Mouse (Mus musculus) stomach, embryonic 16.5 days (tissue): ENCODE data around the gene Ermap. TPM values are rescaled to one million over a fixed set of nuclear protein-coding genes. Genes with fewer than 3 reads are reported as not detected.

ENCODE experiments used
- ATAC-seq: fragments of 200-750 bp; cut with Nextera tagmentation; 2 replicates; pipeline ENCODE4 v1.8.0; 2017; ENCODE audit warnings: moderate number of reproducible peaks, moderate TSS enrichment; ENCODE audit not compliant: insufficient read depth, low FRiP score
- H3K27ac ChIP-seq: fragments of 300-500 bp; sonication (generic); 2 replicates; pipeline ENCODE4 v1.5.1; 2014; ENCODE audit warnings: low read length
- H3K27me3 ChIP-seq: fragments of 300-500 bp; sonication (generic); 2 replicates; pipeline ENCODE4 v1.6.1; 2014; ENCODE audit warnings: low read length, control low read depth, mixed read lengths; ENCODE audit not compliant: control insufficient read depth, insufficient read depth
- H3K36me3 ChIP-seq: fragments of 300-500 bp; sonication (generic); 2 replicates; pipeline ENCODE4 v1.6.1; 2014; ENCODE audit warnings: low read length; ENCODE audit not compliant: control insufficient read depth, insufficient read depth
- H3K4me1 ChIP-seq: fragments of 300-500 bp; sonication (generic); 2 replicates; pipeline ENCODE4 v1.6.1; 2014; ENCODE audit warnings: low read length, control low read depth, mixed read lengths; ENCODE audit not compliant: control insufficient read depth, insufficient read depth
- H3K4me2 ChIP-seq: fragments of 300-500 bp; sonication (generic); 2 replicates; pipeline ENCODE4 v1.6.1; 2014; ENCODE audit warnings: low read depth, low read length, mixed read lengths
- H3K4me3 ChIP-seq: fragments of 300-500 bp; sonication (generic); replicated peaks from 2 replicates; pipeline ENCODE4 v1.5.1; 2014; ENCODE audit warnings: mild to moderate bottlenecking, low read length
- H3K9ac ChIP-seq: fragments of 300-500 bp; sonication (generic); 2 replicates; pipeline ENCODE4 v1.6.1; 2014; ENCODE audit warnings: low read length
- H3K9me3 ChIP-seq: fragments of 300-500 bp; sonication (generic); replicated peaks from 2 replicates; pipeline ENCODE4 v1.6.1; 2016; ENCODE audit warnings: low read length, control low read depth; ENCODE audit not compliant: control insufficient read depth
- WGBS: fragments of 180-500 bp; shearing (Covaris S2); extraction: QIAGEN DNeasy Blood & Tissue Kit; methylation state at CpG from one replicate; pipeline ENCODE4 v1.1.7; 2014; 5-methylcytosine and 5-hydroxymethylcytosine counted together
- polyA plus RNA-seq: library from polyadenylated mRNA; unstranded; fragments of >200 nt; fragmentation: Nextera tagmentation; extraction: Ambion mirVana; gene quantifications from 2 replicates; pipeline ENCODE4 v1.2.1, GENCODE M21; 2015

Ermap gene
- polyA plus RNA-seq, 1 experiment from 2014 or later: 17.0 TPM

DNA sequence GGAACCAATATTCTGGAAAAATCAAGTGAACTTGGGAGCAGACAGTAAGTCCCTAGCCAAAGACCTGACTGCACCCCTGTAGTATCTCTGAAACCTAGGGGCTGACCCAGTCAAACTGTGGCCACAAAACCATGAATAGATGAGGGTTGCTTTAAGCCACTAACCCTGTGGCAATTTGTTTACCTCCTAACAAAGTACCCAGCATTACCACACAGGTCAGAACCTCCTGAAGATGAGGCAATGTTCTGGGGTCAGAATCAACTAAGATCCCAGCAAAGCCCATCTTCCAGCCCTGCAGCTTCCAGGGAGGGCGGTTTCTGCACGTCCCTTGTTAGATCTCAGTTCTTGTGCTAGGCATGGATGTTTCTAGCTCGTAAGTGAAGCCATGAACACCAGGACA, 34.7 kb upstream of the Ermap start:
- Histone ChIP-seq H3K27me3 (no peaks in the 10 kb centered on the region), H3K36me3 (peaks cover 12% of the 10 kb centered on the region; the same call in 1 of the 2 replicates), H3K4me2 (no peak overlapping the region), H3K4me3 (no peak overlapping the region), H3K9me3 (no peaks in the 10 kb centered on the region), H3K9ac (no peak overlapping the region), H3K4me1 (no peaks in the 10 kb centered on the region), H3K27ac (no peak overlapping the region)
- ATAC-seq: no peak
- 92% methylated on average over 3 of the region's 3 CpGs for WGBS

DNA sequence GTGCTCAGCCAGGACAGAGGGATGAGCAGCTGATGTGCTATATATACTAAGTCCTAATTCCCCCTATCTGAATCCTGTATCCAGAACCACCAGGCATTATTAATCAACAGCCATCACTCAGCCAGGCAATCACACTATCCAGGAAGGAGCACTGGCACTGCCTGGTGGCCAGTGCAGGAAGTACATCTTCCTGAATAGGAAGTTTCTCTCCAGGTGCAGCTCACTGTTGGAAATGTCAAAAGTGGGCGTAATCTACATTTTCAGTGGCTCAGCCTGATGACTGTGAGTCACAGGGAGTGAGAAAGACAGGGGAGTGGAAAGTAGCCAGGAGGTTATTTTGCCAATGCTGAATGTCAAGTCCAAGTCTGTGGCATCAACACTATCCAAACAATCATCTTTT, 33.9 kb upstream of the Ermap start:
- WGBS: 83% methylated on average over 1 of the region's 1 CpGs

DNA sequence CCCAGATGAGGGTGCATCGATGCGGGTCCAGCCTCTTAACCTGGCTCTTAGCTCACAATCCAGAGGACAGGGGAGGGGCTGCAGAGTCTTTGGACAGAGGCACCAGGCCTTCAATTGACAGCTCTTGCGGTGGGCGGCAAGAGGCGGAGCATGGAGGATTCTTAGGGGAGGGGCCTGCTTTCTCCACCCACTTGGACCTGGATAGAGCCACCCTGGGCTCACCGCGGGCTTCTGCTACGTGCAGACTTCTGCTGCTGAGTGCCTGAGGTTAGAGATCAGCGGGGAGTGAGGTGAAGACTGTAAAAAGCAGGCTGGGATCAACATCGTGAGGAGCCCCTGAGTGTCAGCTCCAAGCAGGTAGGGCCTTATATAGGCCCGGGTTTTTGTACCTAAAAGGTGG, 28.4 kb upstream of the Ermap start, which contains the start of gene Tmem269:
Gene Tmem269, minus strand, starts transcription at position 49 of the 400 bp plus-strand sequence.
- ATAC-seq: no peak
- Histone ChIP-seq H3K27ac (no peak within 1 kb of the TSS), H3K9me3 (no peaks in the 10 kb centered on the region), H3K4me2 (no peak within 1 kb of the TSS), H3K36me3 (no peaks in the 10 kb centered on the region), H3K27me3 (no peaks in the 10 kb centered on the region), H3K4me3 (no peak within 1 kb of the TSS), H3K9ac (no peak within 1 kb of the TSS; the same call in 1 of the 2 replicates), H3K4me1 (no peaks in the 10 kb centered on the region)
- WGBS: 14% methylated on average over 11 of the region's 11 CpGs

More for the DNA sequence above, 33.9 kb upstream of the Ermap start:
- Histone ChIP-seq H3K4me1 (no peaks in the 10 kb centered on the region), H3K4me3 (no peak overlapping the region), H3K9me3 (no peaks in the 10 kb centered on the region), H3K27ac (no peak overlapping the region), H3K9ac (no peak overlapping the region), H3K36me3 (peaks cover 12% of the 10 kb centered on the region; the same call in 1 of the 2 replicates), H3K4me2 (no peak overlapping the region), H3K27me3 (no peaks in the 10 kb centered on the region)
- no peak for ATAC-seq

DNA sequence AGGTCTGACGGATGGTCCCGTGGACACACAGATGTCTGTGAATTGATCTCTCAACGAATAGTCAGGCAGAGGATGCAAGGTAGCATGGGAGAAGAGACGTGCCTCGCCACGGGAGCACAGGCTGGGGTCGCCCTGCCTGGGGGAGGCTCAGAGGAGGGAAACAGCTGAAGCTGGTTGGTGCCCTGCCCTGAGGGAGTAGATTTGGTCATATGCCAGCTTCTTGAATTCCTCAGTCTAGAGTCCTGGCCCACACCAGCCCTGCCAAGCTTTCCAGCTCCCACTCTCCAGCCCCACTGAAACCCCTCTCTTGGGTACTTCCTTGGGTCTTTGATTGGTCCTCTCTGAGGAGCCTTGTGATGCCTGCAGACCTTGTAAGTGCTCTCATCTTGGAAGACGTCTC, 26.9 kb upstream of the Ermap start:
- Histone ChIP-seq H3K27me3 (no peaks in the 10 kb centered on the region), H3K4me2 (no peak overlapping the region), H3K4me3 (no peak overlapping the region), H3K9me3 (no peaks in the 10 kb centered on the region), H3K27ac (no peak overlapping the region), H3K4me1 (no peaks in the 10 kb centered on the region), H3K9ac (no peak overlapping the region), H3K36me3 (no peaks in the 10 kb centered on the region)
- ATAC-seq: peak; percentile 35; the same call in 1 of the 2 replicates
- 75% methylated on average over 8 of the region's 8 CpGs for WGBS

- Histone ChIP-seq H3K4me1 (no peaks in the 10 kb centered on the region), H3K36me3 (peaks cover 2% of the 10 kb centered on the region; the same call in 1 of the 2 replicates), H3K27me3 (no peaks in the 10 kb centered on the region), H3K4me3 (no peak overlapping the region), H3K9ac (no peak overlapping the region), H3K9me3 (no peaks in the 10 kb centered on the region), H3K27ac (no peak overlapping the region), H3K4me2 (no peak overlapping the region)
- peak; percentile 72; the same call in 1 of the 2 replicates for ATAC-seq
- 18% methylated on average over 8 of the region's 8 CpGs for WGBS
Observed at GRCm38 (mm10) chr4:119204672-119205071, 14.9 kb upstream of the Ermap start.

DNA sequence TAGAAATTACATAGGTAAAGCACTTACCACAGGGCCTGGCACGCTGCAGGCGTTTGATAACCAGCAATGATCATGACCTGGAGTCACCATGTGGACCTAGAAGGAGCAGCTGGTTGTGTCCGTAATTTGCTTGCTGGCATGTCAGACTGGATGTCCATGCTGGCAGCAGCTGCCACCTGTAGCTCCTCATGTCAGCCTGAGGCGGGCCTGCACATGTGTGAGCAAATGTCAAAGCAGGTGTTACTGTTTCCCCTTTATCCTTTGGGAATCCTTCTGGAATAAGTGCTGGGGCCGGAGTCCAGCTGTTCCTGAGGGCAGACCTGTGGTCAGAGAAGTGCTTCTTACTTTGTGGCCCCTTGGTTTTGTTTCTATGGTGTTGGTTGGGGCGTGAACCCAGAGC, 8.3 kb upstream of the Ermap start:
- peaks cover 8% of the 10 kb centered on the region; the same call in 1 of the 2 replicates for H3K36me3 ChIP-seq
- peaks cover 13% of the 10 kb centered on the region for H3K4me1 ChIP-seq
- 73% methylated on average over 6 of the region's 6 CpGs for WGBS
- no peak for ATAC-seq
- no peaks in the 10 kb centered on the region for H3K27me3 ChIP-seq
- H3K27ac ChIP-seq: no peak overlapping the region
- H3K4me3 ChIP-seq: no peak overlapping the region
- no peak overlapping the region for H3K9ac ChIP-seq
- no peak overlapping the region for H3K4me2 ChIP-seq
- no peaks in the 10 kb centered on the region for H3K9me3 ChIP-seq

- H3K4me1 ChIP-seq: peaks cover 13% of the 10 kb centered on the region
- H3K27ac ChIP-seq: peak overlapping the region; percentile 46; the same call in 1 of the 2 replicates
- H3K27me3 ChIP-seq: no peaks in the 10 kb centered on the region
- H3K4me3 ChIP-seq: peak overlapping the region; percentile 82
- WGBS: 7% methylated on average over 18 of the region's 18 CpGs
- peak overlapping the region; percentile 91 for H3K9ac ChIP-seq
- no peaks in the 10 kb centered on the region for H3K9me3 ChIP-seq
- peaks cover 8% of the 10 kb centered on the region; the same call in 1 of the 2 replicates for H3K36me3 ChIP-seq
- peak overlapping the region; percentile 77 for H3K4me2 ChIP-seq
- no peak; the same call in 1 of the 2 replicates for ATAC-seq
Observed at GRCm38 (mm10) chr4:119195582-119196320, 5.9 kb upstream of the Ermap start.

- Histone ChIP-seq H3K4me1 (peaks cover 13% of the 10 kb centered on the region), H3K36me3 (peaks cover 8% of the 10 kb centered on the region; the same call in 1 of the 2 replicates), H3K4me3 (peak within 1 kb of the TSS; percentile 82), H3K4me2 (peak within 1 kb of the TSS; percentile 77), H3K27me3 (no peaks in the 10 kb centered on the region), H3K9me3 (no peaks in the 10 kb centered on the region), H3K27ac (peak within 1 kb of the TSS; percentile 46; the same call in 1 of the 2 replicates), H3K9ac (peak within 1 kb of the TSS; percentile 91)
- peak; percentile 98 for ATAC-seq
- WGBS: under 1% methylated on average over 44 of the region's 47 CpGs
Observed at GRCm38 (mm10) chr4:119194909-119195581, 5.2 kb upstream of the Ermap start, which contains the start of gene Svbp. Gene Svbp, plus strand, starts transcription at chr4:119195306.

DNA sequence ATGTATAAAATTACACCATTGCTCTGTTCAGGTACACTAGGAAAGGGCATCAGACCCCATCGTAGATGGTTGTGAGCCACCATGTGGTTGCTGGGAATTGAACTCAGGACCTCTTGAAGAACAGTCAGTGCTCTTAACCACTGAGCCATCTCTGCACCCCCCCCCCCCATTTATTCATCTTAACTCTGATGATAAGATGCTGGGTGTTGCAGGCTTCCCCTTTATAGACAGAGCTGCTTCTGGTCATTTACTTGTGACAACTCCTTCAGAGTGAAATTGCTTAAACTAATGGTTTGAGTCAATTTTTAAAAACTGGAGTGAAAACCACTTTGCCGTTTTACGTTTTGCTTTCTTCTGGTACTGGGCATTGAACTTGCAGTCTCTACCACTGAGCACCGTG, 2.9 kb upstream of the Ermap start:
- WGBS: 88% methylated on average over 4 of the region's 4 CpGs
- Histone ChIP-seq H3K27ac (no peak overlapping the region), H3K27me3 (no peaks in the 10 kb centered on the region), H3K9ac (no peak overlapping the region), H3K4me1 (peaks cover 9% of the 10 kb centered on the region), H3K4me3 (no peak overlapping the region), H3K36me3 (0 out of 2 replicates have a peak, but pooled peaks cover 2% of the 10 kb centered on the region), H3K9me3 (no peaks in the 10 kb centered on the region), H3K4me2 (no peak overlapping the region)
- ATAC-seq: no peak
